In genomic region chr16:4717866-4718265, GRCm38 (mm10) we compare ENCODE assay signal across 8 mouse cellular contexts. TPM values are rescaled to one million over a fixed set of nuclear protein-coding genes. Genes with fewer than 3 reads are reported as not detected.
DNase-seq lines count a peak whose midpoint lies in the region; ATAC-seq and TF ChIP-seq lines count a peak whose summit lies in the region.

No protein-coding gene starts in this region.

- WGBS in embryonic facial prominence, embryonic 15.5 days: 57% methylated on average over 3 of the region's 3 CpGs
- WGBS in intestine, postnatal 0 days: 52% methylated on average over 3 of the region's 3 CpGs
- 56% methylated on average over 3 of the region's 3 CpGs for WGBS in neural tube, embryonic 13.5 days

- ATAC-seq in embryonic facial prominence, embryonic 15.5 days (ENCODE audit: insufficient number of reproducible peaks, low FRiP score, low TSS enrichment, low read depth): no peak
- ATAC-seq in intestine, postnatal 0 days: no peak
- no peak for ATAC-seq in neural tube, embryonic 13.5 days (ENCODE audit: low read depth)
- ATAC-seq in monocyte, adult 5-6 weeks (replicated peaks; ENCODE audit: insufficient number of reproducible peaks, low FRiP score, low TSS enrichment, poor library complexity, severe bottlenecking): no peak

- H3K4me1 ChIP-seq in embryonic facial prominence, embryonic 15.5 days: peaks cover 3% of the 10 kb centered on the region; the same call in 1 of the 2 replicates
- H3K4me1 ChIP-seq in intestine, postnatal 0 days (replicated peaks; ENCODE audit: control insufficient read depth, insufficient read depth, low read length): no peaks in the 10 kb centered on the region; the same call in 1 of the 2 replicates
- peaks cover 18% of the 10 kb centered on the region for H3K4me1 ChIP-seq in neural tube, embryonic 13.5 days (replicated peaks)

- peak overlapping the region; percentile 70 for H3K4me3 ChIP-seq in layer of hippocampus, adult 2 months
- peak overlapping the region; percentile 69 for H3K4me3 ChIP-seq in embryonic facial prominence, embryonic 15.5 days (replicated peaks)
- H3K4me3 ChIP-seq in intestine, postnatal 0 days (ENCODE audit: low read depth, low read length): no peak overlapping the region
- H3K4me3 ChIP-seq in neural tube, embryonic 13.5 days: peak overlapping the region; percentile 64

- H3K9ac ChIP-seq in embryonic facial prominence, embryonic 15.5 days: no peak overlapping the region
- no peak overlapping the region for H3K9ac ChIP-seq in intestine, postnatal 0 days (ENCODE audit: low read depth, low read length)
- H3K9ac ChIP-seq in neural tube, embryonic 13.5 days: peak overlapping the region; percentile 76; the same call in 1 of the 2 replicates

- no peak overlapping the region for H3K27ac ChIP-seq in layer of hippocampus, adult 2 months
- no peak overlapping the region for H3K27ac ChIP-seq in embryonic facial prominence, embryonic 15.5 days (replicated peaks)
- H3K27ac ChIP-seq in intestine, postnatal 0 days (ENCODE audit: low read depth, low read length): no peak overlapping the region
- H3K27ac ChIP-seq in neural tube, embryonic 13.5 days (replicated peaks): no peak overlapping the region

- H3K4me2 ChIP-seq in embryonic facial prominence, embryonic 15.5 days (replicated peaks): peak overlapping the region; percentile 79
- H3K4me2 ChIP-seq in intestine, postnatal 0 days (replicated peaks; ENCODE audit: low read depth): peak overlapping the region; percentile 79; the same call in 1 of the 2 replicates
- H3K4me2 ChIP-seq in neural tube, embryonic 13.5 days: peak overlapping the region; percentile 65

- TF ChIP-seq CTCF in layer of hippocampus, adult 2 months (conservative IDR thresholded peaks at IDR 0.05): no peak
- TF ChIP-seq CTCF in intestine, postnatal 0 days (IDR thresholded peaks at IDR 0.05; ENCODE audit: low read depth): no peak

- H3K36me3 ChIP-seq in embryonic facial prominence, embryonic 15.5 days: peaks cover 28% of the 10 kb centered on the region
- H3K36me3 ChIP-seq in intestine, postnatal 0 days (ENCODE audit: control insufficient read depth, insufficient read depth): peaks cover 3% of the 10 kb centered on the region; the same call in 1 of the 2 replicates
- peaks cover 34% of the 10 kb centered on the region for H3K36me3 ChIP-seq in neural tube, embryonic 13.5 days

- H3K9me3 ChIP-seq in embryonic facial prominence, embryonic 15.5 days (replicated peaks): no peaks in the 10 kb centered on the region
- no peaks in the 10 kb centered on the region for H3K9me3 ChIP-seq in intestine, postnatal 0 days (ENCODE audit: control insufficient read depth)
- H3K9me3 ChIP-seq in neural tube, embryonic 13.5 days: no peaks in the 10 kb centered on the region

- DNase-seq in layer of hippocampus, adult 2 months (ENCODE audit: low spot score in 2 of 2): no peak
- DNase-seq in layer of hippocampus, adult 9-10 months (ENCODE audit: low spot score): no peak
- DNase-seq in urinary bladder, adult 18-20 months (ENCODE audit: low spot score in 2 of 2): no peak
- DNase-seq in yolk sac, embryonic 10.5 days (ENCODE audit: low spot score): no peak

- no peaks in the 10 kb centered on the region for H3K27me3 ChIP-seq in embryonic facial prominence, embryonic 15.5 days
- no peaks in the 10 kb centered on the region for H3K27me3 ChIP-seq in intestine, postnatal 0 days (replicated peaks; ENCODE audit: control insufficient read depth, insufficient read depth, low read length)
- no peaks in the 10 kb centered on the region for H3K27me3 ChIP-seq in neural tube, embryonic 13.5 days

RNA-seq across cellular contexts. Expression of gene Nmral1, which starts 1.3 kb away (rescaled TPM):
- 10 to 100 TPM; 16.8 to 17.4 TPM for total RNA-seq in layer of hippocampus, adult 2 months (2021)
- polyA plus RNA-seq in embryonic facial prominence, embryonic 15.5 days (2015; fragmentation: Nextera tagmentation; extraction: Ambion mirVana): 51.3 and 52.5 TPM in 2 replicates
- 10.2 and 11.6 TPM in 2 replicates for polyA plus RNA-seq in intestine, postnatal 0 days (2015; fragmentation: Nextera tagmentation; extraction: Ambion mirVana)
- 55.5 and 57.2 TPM in 2 replicates for polyA plus RNA-seq in neural tube, embryonic 13.5 days (2015; fragmentation: Nextera tagmentation; extraction: Ambion mirVana)
- 3.7 to 12.2 TPM (median 6.1 TPM) in 3 replicates for total RNA-seq in monocyte, adult 5-6 weeks (2017)

RNA-seq across cellular contexts. Expression of gene Hmox2, which starts 8.3 kb away (rescaled TPM):
- total RNA-seq in layer of hippocampus, adult 2 months (2021): 10 to 100 TPM; 91.8 to 92.0 TPM
- 100 and 101 TPM in 2 replicates for polyA plus RNA-seq in embryonic facial prominence, embryonic 15.5 days (2015; fragmentation: Nextera tagmentation; extraction: Ambion mirVana)
- polyA plus RNA-seq in intestine, postnatal 0 days (2015; fragmentation: Nextera tagmentation; extraction: Ambion mirVana): 63.1 and 64.3 TPM in 2 replicates
- 102 and 108 TPM in 2 replicates for polyA plus RNA-seq in neural tube, embryonic 13.5 days (2015; fragmentation: Nextera tagmentation; extraction: Ambion mirVana)
- 80.8 to 103 TPM (median 93.4 TPM) in 3 replicates for total RNA-seq in monocyte, adult 5-6 weeks (2017)

RNA-seq across cellular contexts. Expression of gene Coro7, which starts 38.3 kb away (rescaled TPM):
- 10 to 100 TPM; 85.6 to 93.4 TPM for total RNA-seq in layer of hippocampus, adult 2 months (2021)
- polyA plus RNA-seq in embryonic facial prominence, embryonic 15.5 days (2015; fragmentation: Nextera tagmentation; extraction: Ambion mirVana): 17.2 and 21.4 TPM in 2 replicates
- 25.3 and 27.5 TPM in 2 replicates for polyA plus RNA-seq in intestine, postnatal 0 days (2015; fragmentation: Nextera tagmentation; extraction: Ambion mirVana)
- polyA plus RNA-seq in neural tube, embryonic 13.5 days (2015; fragmentation: Nextera tagmentation; extraction: Ambion mirVana): 27.9 and 33.5 TPM in 2 replicates
- total RNA-seq in monocyte, adult 5-6 weeks (2017): 28.4 to 62.6 TPM (median 29.8 TPM) in 3 replicates
